Mouse (Mus musculus): Measurements from ENCODE around the gene Pde7b.

- no peak for TF ChIP-seq CTCF (IDR thresholded peaks at IDR 0.05; ENCODE audit: borderline replicate concordance, extremely low read depth, insufficient read depth, insufficient read length)
- no peak for TF ChIP-seq POLR2A (IDR thresholded peaks at IDR 0.05; ENCODE audit: borderline replicate concordance, extremely low read depth, insufficient read depth, insufficient read length, poor library complexity, severe bottlenecking)
These were observed 14.9 kb upstream of the Pde7b start for GRCm38 (mm10) chr10:20739801-20740200.

All from brain, embryonic 14.5 days (tissue).